Mouse (Mus musculus) cerebellum, adult 9-10 months (tissue): ENCODE data around the gene Syt15.

Experiments
- DNase-seq: peaks from one replicate; pipeline ENCODE4 v3.0.0; 2022

The Syt15 gene

DNA sequence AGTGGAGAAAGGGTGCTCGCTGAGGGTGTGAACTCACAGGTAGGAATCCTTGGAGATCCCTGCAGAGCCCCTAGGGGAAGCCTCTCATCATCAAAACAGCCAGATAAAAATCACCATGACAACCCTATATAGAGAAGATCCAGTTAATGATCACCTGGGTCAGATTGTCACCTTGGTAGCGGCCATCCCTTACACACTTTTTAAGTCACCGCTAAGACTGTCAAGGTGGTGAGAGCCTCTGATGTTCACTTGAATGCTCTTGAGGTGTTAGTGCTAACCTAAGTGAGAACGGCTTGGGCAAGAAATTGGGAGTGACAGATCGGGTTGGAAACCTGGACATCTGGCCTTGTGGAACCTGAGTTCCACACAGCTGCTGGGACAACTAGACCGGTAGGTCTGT, at the start of gene Syt15:
Syt15 (plus strand) TSS at position 301 of the 400 bp plus-strand sequence.
- DNase-seq, result no peak

DNA sequence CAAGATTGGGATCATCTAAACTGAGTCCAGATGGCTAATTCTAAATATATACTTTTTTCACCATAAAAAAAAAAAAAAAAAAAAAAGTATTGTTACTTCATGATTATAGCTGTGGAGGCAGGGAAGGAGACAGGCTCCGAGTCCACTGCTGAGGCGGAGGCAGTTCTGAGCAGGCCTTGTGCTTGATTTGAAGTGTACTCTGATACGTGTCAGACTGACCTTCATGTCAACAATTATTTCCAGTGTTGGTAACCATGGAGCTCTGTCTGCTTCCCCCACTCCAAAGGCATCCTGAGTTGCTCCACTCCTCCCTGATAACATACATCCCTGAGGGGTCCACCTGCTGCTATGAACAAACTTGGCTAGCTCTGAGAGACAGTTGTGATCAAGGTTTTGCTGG, 48.3 kb upstream of the Syt15 start:
- DNase-seq, result no peak

DNA sequence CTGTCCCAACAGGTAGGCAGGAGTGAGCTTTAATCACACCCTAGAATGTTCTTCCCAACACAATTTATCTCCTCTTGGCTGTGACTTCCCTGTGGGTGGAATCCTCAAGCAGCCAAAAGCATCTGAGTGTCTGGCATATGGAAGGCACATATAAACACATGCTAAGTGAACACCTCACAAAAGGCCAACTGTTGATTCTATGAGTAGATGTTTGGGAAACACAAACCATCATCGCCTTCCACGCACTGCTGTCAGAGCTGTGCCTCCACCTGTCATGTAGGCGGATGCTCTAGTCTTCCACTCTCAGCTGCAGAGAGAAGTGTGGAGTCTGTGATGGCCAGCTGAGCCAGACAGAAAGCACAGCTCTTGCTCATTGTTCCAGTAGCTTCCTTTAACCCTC, 40.0 kb upstream of the Syt15 start:
- DNase-seq, result no peak

DNA sequence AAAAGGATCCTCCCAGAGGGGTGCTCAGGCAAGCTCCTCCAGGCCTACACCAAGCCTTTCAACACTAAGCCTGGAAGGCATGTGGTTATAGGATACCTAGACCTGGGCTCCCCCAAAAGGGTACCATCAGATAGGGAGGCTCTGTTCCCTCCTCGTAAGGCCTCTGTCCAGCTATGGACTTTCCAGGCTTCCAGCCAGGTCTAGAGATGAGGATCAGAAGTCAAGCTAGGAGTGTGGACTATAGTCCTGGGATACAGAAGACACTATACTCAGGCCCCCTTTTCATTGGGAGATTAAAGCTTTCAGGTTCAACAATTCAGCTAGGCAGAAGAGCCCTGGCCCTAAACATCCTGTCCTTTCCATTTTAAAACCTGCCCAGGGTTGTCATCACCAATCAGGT, 36.3 kb upstream of the Syt15 start:
- no peak for DNase-seq

DNA sequence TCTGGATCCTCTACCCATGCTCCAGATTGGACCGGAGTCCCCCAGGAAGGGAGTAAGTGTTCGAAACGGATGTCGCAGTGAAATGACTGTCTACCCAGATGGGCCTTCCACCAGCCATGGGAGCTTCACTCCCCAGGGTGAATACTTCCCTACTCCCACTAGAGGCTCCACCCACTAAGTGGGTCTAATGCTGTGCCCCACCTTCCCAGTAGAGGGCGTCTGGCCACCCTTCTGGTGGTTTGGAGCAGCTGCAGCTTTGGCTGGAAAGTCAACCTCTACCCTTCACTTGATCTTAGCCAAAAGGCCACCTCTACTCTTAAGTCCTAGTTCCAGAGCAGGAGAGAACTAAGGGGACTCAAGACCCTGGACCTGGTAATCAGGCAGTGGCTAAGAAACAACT, 30.8 kb upstream of the Syt15 start:
- no peak for DNase-seq

DNA sequence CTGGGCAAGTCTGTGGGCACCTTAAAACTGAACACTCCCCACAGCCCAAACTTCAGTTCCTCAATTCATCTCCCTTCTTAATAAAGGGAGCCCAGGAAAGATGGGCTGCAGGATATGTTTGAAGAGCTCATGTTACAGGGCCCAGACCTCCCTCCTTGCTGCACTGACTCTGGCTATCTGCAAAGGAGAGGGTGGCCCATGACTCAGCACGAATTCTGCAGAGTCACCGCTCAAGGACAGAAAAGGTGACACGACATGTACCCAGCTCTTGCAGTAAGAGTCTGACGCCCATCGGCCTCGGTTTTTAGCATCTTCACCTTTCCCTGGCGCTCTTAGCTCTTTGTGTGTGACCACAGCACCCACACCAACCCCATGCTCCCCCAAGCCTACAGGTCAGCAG, 29.0 kb upstream of the Syt15 start:
- DNase-seq, result no peak

DNA sequence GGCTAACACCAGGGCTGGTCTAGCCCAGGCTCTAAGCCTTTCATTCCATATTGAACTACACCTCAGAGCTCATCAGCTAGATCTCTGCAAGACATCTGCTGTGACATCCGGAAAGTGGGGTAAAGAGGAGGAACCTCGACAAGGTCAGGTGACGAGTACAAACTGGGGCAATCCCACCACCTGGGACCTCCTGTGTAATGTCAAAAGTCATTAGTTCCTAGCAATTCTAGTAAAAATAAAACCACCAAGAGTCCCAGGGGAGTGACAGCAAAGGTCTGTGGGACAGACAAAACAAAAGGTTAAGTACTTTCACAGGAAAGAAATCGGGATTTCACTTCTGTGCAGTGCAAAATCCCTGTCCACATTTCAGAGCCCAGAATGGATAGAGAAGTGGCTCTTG, 25.5 kb upstream of the Syt15 start:
- no peak for DNase-seq

DNA sequence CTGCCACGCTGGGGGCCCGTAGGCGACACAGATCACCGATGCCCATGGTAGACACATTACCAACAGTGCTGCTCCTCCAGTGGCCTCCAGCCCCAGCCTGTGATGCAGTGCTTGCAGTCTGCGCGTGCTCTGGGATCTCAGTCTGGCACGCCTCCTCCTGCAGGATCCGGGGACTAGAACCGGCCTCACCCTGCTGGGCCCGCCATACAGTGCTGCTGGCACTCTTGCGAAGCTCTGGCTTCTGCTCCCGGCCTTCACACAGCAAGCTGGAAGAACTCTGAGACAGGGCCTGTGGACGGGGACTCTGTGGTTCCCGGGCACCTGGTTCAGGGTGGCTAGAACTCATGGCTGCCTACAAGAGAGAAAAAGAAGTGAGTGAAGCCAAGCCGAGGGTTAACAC, 23.9 kb upstream of the Syt15 start:
- DNase-seq, result no peak

DNA sequence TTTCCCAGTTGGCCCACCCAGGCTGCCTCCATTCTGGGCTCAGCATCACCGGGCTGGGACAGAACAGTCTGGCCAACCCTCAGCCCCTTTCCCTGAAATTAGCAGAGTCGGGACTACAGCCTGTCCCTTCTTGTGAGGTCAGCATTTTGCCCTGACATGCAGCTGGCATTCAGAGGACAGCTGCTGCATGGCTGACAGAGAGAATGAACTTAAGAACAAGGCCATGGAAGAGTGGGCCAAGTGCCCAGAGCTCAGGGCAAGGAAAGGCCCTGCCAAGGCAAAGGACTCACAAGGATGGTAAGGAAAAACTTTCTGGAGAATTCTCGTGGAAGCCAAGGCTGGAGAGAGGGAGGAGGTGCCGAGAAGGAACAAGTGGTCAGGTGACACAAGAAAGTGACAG, 22.7 kb upstream of the Syt15 start:
- no peak for DNase-seq

DNA sequence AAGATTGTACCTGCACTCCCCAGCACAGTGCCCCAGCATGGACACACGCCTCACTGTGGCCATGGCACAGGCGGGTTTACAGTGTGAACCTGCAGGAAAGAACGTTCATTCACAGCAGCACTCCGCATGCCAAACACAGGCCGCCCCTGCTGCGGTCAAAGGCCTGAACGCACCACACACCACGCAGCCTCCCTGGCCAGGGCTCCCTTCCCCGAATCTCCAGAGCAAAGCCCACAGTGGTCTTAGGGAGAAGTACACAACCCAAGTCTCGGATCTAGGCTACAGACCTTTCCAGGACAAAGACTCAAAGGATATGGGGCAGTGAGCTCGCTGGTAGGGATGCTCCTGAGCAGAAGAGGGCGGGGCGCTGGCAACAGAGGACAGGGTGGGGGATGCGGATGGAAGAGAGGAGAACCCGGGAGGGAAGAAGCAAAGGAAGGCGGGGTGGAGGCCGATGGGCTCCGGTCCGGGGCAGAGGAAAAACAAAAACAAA, 18.6 kb upstream of the Syt15 start:
- DNase-seq, result peak; percentile 65

DNA sequence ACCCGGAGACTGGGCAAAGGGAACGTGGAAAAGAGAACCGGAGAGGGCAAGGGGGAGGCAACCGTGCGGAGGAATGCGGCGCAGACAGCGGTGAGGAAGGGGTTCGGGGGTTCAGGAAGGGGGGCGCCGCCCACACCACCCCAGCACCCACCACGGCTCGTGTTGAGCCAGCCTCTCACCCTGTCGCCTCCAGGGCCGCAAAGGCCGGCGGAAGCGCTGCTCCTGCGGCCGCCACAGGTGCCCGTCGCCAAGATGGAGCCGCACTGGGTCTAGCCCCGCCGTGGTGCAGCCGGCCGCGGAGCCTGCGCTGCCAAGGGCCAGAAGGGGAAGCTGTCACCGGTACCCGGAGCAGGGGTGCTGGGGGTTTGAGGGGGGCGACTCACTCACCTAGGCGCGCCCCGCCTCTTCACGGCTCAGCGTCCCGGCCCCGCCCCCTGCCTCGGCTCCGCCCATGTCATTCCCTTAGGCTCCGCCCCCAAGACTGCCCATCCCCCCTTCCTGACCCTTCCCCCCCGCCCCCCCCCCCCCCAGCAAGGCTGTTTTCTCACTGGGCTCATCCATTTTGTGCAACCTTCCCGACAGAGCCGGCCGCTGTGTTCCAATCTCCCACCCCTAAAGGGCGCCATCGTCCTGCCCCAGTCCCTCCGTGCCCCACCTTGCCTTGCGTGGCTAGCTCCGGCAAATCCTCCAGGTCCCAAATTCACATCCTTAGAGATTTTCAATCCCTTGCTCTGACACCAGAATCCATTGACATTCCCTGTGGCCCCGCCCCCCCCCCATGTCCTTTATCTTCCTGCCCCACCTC, 18.0 kb upstream of the Syt15 start, which contains the start of gene Gprin2:
Gprin2 (minus strand) TSS at position 423 of the 805 bp plus-strand sequence.
- peak; percentile 61 for DNase-seq

DNA sequence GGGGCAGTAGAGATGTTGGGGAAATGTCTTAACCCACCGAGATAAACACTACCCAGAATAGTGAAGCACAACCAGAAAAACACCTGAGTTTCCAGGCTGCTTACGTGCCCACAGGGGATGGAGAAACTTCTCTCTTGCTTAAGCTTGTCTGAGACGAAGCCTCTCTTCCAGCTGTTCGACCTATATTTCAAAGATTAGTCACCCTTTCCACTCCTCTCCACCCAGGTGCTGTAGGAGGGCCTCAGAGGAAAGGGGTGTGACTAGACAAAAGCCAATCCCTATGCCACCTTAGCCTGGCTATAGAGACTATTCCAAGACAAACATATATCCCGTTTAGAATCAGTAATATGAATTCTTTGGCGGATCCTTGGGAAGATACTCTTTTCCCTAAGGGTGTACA, 11.4 kb upstream of the Syt15 start:
- no peak for DNase-seq

DNA sequence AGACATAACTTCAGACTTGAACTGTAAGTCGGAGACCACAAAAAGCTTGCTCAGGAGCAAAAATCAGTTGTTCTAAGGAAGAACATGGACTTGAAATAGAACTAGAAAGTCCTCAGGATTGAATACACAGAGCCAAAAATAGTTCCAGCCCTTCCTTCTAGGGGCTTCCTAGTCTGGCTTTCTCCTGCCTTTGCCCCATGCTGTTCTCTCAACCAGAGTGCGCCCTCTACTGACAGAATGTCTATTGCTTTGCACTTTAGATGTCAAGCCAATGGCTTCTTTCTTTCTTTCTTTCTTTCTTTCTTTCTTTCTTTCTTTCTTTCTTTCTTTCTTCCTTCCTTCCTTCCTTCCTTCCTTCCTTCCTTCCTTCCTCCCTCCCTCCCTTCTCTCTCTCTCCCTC, 10.7 kb upstream of the Syt15 start:
- DNase-seq, result peak; percentile 51

DNA sequence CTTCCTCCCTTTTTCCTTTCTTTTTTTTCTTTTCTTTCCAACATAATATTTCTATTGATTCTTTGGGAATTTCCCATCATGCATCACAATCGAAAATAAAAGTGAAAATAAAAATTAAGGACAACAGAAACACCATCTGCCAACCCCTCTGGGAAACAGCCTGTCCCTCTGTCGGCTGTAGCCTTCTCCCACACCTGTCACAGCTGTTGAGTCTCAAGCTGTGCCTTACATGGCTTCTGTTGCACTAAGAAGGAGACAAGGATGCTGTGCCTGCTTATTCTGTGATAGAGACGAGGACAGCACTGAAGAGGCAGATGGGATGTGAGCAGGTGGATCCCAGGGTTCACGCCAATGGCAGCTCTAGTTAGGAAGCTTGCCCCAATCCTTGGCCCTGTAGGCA, 10.3 kb upstream of the Syt15 start:
- DNase-seq, result no peak

DNA sequence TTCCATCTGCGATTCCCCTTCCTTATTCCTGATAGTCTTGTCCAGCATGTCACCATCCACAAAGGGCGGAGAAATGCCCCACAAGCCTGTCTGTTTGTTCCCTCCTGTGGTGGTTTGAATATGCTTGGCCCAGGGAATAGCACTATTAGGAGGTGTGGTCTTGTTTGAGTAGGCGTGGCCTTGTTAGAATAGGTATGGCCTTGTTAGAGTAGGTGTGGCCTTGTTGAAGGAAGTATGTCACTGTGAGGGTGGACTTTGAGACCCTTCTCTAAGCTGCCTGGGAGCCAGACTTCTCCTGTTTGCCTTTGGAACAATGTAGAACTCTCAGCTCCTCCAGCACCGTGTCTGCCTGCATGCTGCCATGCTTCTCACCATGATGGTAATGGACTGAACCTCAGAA, 9.5 kb upstream of the Syt15 start:
- DNase-seq, result no peak

DNA sequence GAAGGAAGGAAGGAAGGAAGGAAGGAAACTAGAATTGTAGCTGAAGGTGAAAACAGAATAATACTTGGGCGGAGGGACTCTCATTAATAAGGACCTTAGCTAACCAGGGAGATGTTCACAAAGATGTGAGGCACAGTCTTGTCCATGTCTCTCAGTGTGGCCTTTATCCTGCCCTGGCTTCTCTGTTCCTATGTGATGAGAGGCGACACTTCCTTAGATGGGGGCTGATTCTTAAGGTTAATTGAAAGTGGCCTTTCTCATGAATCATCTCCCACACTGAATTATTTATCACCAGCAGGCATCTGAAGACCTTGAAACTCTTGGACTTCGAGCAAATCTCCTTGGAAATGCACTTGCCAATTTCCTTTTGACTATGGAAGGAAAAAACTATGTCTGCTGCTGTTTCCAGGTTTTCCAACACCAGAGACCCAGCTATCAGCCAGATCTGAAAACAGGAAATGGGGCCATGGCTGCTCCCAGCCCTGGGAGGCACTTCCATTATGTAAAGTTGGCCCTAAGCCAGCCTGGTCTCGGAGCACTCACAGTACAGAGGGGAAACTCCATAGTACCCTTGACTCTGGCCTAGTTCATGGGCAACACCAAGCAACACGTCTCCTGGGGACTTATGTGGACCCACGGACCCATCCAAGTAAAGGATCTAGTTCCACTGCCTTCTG, 3.8 kb upstream of the Syt15 start:
- DNase-seq, result no peak

DNA sequence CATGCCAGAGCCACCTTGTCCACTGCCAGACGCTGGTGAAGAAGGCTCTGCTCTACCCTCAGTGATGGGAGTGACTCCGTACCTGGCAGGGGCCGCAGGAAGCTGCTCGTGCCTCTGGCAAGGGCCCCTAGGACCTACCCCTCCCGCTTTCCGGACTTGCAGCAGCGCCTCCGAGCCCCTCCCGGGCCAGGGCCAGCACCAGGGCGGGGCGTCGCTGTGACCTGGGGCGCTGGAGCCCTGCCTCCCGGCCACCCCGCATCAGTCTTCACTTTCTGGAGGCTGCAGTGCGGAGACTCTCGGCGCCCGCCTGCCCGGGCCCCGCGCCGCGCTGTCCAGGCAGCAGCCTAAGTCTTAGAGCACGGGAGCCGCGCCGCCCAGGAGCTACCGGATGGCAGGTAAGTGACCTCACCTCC, 397 bp downstream of the Syt15 start:
- no peak for DNase-seq

DNA sequence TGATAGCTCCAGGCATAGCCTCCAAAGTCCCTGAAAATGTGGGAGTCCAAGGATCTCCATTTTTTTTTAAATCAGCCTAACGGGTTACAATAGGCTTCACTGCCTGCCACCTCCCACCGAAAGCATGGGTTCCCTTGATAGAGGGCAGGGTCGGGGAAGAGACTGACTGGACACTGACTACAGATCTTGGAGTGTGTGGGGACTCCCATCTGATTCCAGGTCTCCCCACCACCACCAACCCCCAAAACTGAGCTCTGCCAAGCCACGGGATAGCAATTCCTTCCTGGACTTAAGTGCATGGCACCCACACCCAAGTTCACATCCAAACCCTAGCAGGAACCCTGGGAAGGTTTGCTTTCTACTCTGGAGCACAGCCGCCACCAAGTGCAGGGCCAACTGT, 1.0 kb downstream of the Syt15 start:
- no peak for DNase-seq

DNA sequence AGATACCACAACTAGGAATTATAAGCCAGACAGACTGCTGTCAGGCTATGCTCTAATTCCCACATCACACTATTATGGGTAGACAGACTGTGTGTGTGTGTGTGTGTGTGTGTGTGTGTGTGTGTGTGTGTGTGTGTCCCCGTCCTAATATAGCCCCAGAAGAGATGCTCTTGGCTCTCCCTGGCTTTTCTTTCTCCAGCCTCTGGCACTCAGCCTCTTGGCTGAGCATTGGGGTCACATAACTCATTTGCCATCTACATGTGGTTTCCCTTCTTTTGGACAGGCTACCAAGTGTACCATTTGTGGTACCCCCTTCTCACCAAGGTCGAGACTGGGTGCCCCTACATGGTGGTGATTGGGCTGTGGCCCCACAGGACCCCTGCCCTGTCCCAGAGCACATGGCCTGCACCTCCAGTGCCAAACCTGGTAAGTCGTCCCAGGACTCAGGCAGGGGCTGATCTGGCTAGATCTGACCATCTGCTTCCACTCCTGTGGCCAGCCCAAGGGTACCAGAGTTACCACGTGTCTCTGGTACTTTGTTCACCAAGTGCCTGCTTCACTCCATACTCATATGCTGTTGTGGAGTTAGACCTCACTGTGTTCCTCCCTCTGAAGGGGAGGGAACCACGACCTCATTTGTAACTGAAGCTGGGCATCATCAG, 2.2 kb downstream of the Syt15 start:
- DNase-seq, result no peak

DNA sequence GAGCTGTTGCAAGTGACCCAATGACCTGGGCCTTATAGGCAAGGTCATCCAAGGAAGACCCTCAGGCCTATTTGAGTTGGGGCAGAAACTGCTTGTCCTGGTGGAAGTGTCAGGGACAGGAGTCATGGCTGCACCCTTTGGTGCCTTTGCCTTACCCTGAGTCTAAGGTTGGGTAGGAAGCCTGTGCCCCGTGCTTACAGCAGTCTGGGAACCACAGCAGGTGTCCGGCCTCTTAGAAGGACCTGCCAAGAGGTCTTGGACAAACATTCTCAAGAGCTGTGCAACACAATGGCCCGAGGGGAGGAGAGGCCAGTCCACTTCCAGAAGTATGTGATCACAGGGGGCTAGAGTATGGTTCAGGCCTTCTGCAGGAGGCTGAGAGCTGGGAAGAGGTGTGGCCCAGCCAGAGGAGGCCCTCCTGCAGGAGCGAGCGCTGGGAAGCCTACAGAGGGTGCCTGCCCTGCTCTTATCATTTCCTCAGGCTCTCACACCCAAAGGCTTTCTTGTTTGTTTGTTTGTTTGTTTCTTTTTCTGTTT, 4.0 kb downstream of the Syt15 start:
- no peak for DNase-seq

DNA sequence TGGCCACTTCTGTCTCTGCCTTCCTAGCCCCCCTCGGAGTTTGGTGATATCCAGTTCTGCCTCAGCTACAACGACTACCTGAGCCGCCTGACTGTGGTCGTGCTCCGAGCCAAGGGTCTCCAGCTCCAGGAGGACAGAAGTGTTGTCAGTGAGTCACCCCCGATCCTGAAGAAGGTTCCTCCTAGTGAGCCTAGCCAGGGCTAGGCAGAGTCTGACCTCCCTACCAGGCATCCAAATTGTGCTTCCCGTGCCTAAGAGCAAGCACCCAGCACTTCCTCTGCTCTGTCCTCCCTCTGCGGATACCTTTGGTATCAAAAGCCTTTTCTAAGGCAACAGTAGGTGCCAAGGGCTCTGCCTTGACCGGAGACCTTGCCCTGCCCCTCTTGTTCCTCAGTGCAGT, 6.6 kb downstream of the Syt15 start:
- no peak for DNase-seq

DNA sequence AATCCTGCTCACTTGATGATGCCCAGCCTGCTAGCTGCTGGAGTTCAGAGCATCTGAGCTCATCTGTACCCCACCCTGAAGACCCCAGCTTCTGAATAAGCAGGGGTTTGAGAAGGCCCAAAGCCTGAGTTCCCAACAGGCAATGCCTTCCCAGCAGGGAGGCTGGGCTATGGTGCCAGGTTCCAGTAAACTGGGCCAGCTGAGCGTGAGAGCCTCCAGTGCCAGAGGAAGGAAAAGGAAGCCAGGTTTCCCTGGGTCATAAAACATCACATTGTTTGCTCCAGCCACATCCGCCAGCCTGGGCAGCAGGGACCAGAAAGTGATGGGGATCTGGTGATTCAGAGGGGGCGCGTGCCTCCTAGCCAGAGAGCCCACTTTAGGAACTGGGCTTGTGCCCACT, 7.2 kb downstream of the Syt15 start:
- no peak for DNase-seq

DNA sequence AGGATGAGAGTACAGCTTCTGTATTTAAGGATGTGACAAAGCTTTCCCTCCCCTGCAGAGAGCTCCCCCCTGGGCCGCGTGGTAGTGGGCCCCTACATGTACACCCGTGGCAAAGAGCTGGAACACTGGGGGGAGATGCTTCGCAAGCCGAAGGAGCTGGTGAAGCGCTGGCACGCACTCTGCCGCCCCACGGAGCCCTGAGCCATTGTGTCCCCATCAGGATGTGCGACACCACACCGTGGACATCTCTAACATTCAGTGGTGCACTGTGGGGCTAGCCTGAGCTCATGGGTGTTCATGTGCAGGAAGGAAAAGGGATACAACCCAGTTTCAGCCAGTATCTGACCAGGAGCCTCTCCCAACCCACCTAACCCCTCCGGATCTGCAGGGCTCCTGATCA, 8.6 kb downstream of the Syt15 start:
- no peak for DNase-seq
